Comparison of ENCODE assay signal across 9 mouse cellular contexts in the genomic region with DNA sequence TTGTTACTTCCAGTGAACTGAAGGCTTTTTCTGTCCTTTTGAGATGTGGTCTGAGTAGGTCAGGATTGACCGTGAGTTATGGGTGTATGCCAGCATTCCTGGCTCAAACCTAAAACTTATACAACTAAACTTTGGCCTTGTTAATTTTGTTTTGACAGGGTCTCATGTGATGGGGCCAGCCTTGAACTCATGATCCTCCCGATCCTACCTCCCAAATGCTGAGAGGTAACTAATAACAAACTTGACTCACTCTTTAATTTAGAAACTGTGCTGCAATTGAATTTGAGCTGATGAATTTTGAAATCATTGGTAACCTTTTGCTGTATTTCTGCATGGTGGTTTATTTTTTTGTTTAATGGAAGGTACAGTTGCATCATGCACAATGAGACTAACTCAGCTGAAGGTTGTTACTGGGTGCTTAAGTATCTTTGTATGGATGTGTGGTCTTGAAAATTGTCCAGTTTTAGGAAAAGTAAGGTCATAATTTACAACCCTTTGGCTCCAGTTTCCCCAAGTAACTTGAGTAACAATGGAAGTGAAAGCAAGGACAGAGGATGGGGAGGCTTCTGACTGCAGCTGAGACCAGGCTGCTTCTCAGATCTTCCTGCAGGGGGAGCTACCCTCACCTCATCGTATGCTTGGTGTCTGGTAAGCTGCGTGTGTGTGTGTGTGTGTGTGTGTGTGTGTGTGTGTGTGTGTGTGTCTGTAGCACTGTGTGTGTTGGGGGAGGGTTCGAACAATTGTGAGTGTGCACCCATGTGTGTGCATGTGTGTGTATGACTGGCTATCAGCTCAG.
A peak's percentile ranks its signal among the peaks of the same experiment; 100 is the strongest.
DNase-seq lines count a peak whose midpoint lies in the region; ATAC-seq and TF ChIP-seq lines count a peak whose summit lies in the region.
"Had no signal": no experiment of that assay in that cellular context is flagged by ENCODE, and none has a peak within 500 bp of the region (broad histone marks: within the 10 kb centered on the region; RNA-seq: fewer than 3 reads in every experiment).

No protein-coding gene starts in this region.

- peak; percentile 40 for TF ChIP-seq RAD21 in CH12.LX (IDR thresholded peaks at IDR 0.05; ENCODE audit: low read depth, low read length)

- DNase-seq in gastrocnemius, postnatal 10 days = peak; percentile 19
- no peak for DNase-seq in gastrocnemius, postnatal 25 days
- DNase-seq in CH12.LX (ENCODE audit: extremely low read depth) = peak; percentile 75
- peak; percentile 15 for DNase-seq in embryonic facial prominence, embryonic 10.5 days (ENCODE audit: low spot score)
- peak; percentile 41 for DNase-seq in lung, postnatal 0 days (ENCODE audit: low spot score)
- peak; percentile 62 for DNase-seq in thymus, adult 2 months
- DNase-seq in heart, adult 18-20 months = no peak
- no peak for DNase-seq in cerebellum, adult 11 months

- in situ Hi-C loops in CH12.LX (cut with MboI; ENCODE audit: low pct_ligation_motif_present, low pct_unique_long_range_greater_than_20kb, low sequenced_read_pairs) = loop anchor here (10.0 kb wide), 1 partner anchor 208 kb away; no protein-coding TSS in a partner anchor

- H3K9me3 ChIP-seq in CH12.LX (replicated peaks; ENCODE audit: low read length) = no peaks in the 10 kb centered on the region
- no peaks in the 10 kb centered on the region for H3K9me3 ChIP-seq in embryonic facial prominence, embryonic 10.5 days
- H3K9me3 ChIP-seq in lung, postnatal 0 days (ENCODE audit: low read length) = no peaks in the 10 kb centered on the region
- H3K9me3 ChIP-seq: limb, embryonic 13.5 days had no signal

- dilution Hi-C loops in CH12.LX (cut with MboI; ENCODE audit: extremely low pct_ligation_motif_present, extremely low pct_unique_long_range_greater_than_20kb, low sequenced_read_pairs) = no loop called here

- ATAC-seq in lung, postnatal 0 days = no peak

- WGBS in embryonic facial prominence, embryonic 10.5 days = 82% methylated on average over 5 of the region's 5 CpGs
- WGBS in lung, postnatal 0 days = 71% methylated on average over 5 of the region's 5 CpGs
- 62% methylated on average over 5 of the region's 5 CpGs for WGBS in thymus, adult 2 months

- H3K36me3 ChIP-seq in CH12.LX (replicated peaks in 1 of 2; ENCODE audit: control insufficient read depth in 1 of 2, insufficient read depth in 1 of 2, low read length in 1 of 2) = peaks cover 0 to 29% of the 10 kb centered on the region in 2 experiments
- no peaks in the 10 kb centered on the region; the same call in 1 of the 2 replicates for H3K36me3 ChIP-seq in embryonic facial prominence, embryonic 10.5 days (replicated peaks)
- H3K36me3 ChIP-seq in lung, postnatal 0 days (ENCODE audit: insufficient read depth, low read length) = no peaks in the 10 kb centered on the region
- H3K36me3 ChIP-seq in thymus, adult 2 months (ENCODE audit: control insufficient read depth, insufficient read depth, low read length) = no peaks in the 10 kb centered on the region
- H3K36me3 ChIP-seq: limb, embryonic 13.5 days had no signal

- TF ChIP-seq POLR2A in CH12.LX (IDR thresholded peaks at IDR 0.05; ENCODE audit: low read depth, low read length) = no peak
- TF ChIP-seq POLR2A in thymus, adult 2 months (IDR thresholded peaks at IDR 0.05; ENCODE audit: control insufficient read depth, extremely low read depth, insufficient read depth, low read length, poor library complexity) = no peak

- no peak overlapping the region for H3K27ac ChIP-seq in CH12.LX (ENCODE audit: insufficient read depth, low read depth)
- no peak overlapping the region for H3K27ac ChIP-seq in embryonic facial prominence, embryonic 10.5 days (replicated peaks)
- no peak overlapping the region for H3K27ac ChIP-seq in lung, postnatal 0 days (ENCODE audit: low read length)
- H3K27ac ChIP-seq in thymus, adult 2 months (ENCODE audit: control insufficient read depth, insufficient read depth, low read length) = no peak overlapping the region
- H3K27ac ChIP-seq: limb, embryonic 13.5 days had no signal

- TF ChIP-seq CTCF in CH12.LX (conservative IDR thresholded peaks at IDR 0.05 in 1 of 2, IDR thresholded peaks at IDR 0.05 in 1 of 2; ENCODE audit: low read depth in 2 of 2, low read length in 2 of 2) = peak; percentile 38 to 67
- peak; percentile 74 for TF ChIP-seq CTCF in lung, postnatal 0 days (IDR thresholded peaks at IDR 0.05)
- peak; percentile 73; the same call in 1 of the 2 replicates for TF ChIP-seq CTCF in thymus, adult 2 months (IDR thresholded peaks at IDR 0.05; ENCODE audit: borderline replicate concordance, control insufficient read depth, extremely low read depth, insufficient read depth, low read length, poor library complexity)

- no peak overlapping the region for H3K9ac ChIP-seq in CH12.LX (ENCODE audit: insufficient read depth, low read depth)
- no peak overlapping the region for H3K9ac ChIP-seq in lung, postnatal 0 days (replicated peaks; ENCODE audit: low read depth)
- H3K9ac ChIP-seq: limb, embryonic 13.5 days had no signal

- H3K27me3 ChIP-seq in CH12.LX (replicated peaks) = no peaks in the 10 kb centered on the region
- H3K27me3 ChIP-seq in embryonic facial prominence, embryonic 10.5 days (replicated peaks; ENCODE audit: low read depth, poor library complexity, severe bottlenecking) = no peaks in the 10 kb centered on the region
- H3K27me3 ChIP-seq in lung, postnatal 0 days (replicated peaks; ENCODE audit: insufficient read depth, low read length) = no peaks in the 10 kb centered on the region
- no peaks in the 10 kb centered on the region for H3K27me3 ChIP-seq in thymus, adult 2 months (ENCODE audit: control insufficient read depth, insufficient read depth, low read length)
- H3K27me3 ChIP-seq: limb, embryonic 13.5 days had no signal

- peaks cover 41% of the 10 kb centered on the region for H3K79me2 ChIP-seq in CH12.LX (replicated peaks; ENCODE audit: control insufficient read depth, extremely low read depth, insufficient read depth, poor library complexity, severe bottlenecking)

- TF ChIP-seq EP300 in CH12.LX (IDR thresholded peaks at IDR 0.05; ENCODE audit: low read length) = 0 out of 2 replicates have a peak, but pooled peaks have one; percentile 20
- no peak for TF ChIP-seq EP300 in lung, postnatal 0 days (IDR thresholded peaks at IDR 0.05)

- H3K4me3 ChIP-seq in CH12.LX (replicated peaks in 1 of 3; ENCODE audit: low read depth in 2 of 3, low read length in 2 of 3, poor library complexity in 1 of 3) = peak overlapping the region in 1 of 3 experiments; percentile 29
- no peak overlapping the region for H3K4me3 ChIP-seq in embryonic facial prominence, embryonic 10.5 days
- H3K4me3 ChIP-seq in lung, postnatal 0 days (ENCODE audit: low read depth, low read length) = no peak overlapping the region
- no peak overlapping the region for H3K4me3 ChIP-seq in thymus, adult 2 months (ENCODE audit: control insufficient read depth, insufficient read depth, low read length)
- H3K4me3 ChIP-seq: limb, embryonic 13.5 days had no signal

- H3K4me2 ChIP-seq in CH12.LX (ENCODE audit: insufficient read depth, low read depth, poor library complexity, severe bottlenecking) = no peak overlapping the region; the same call in 1 of the 2 replicates
- no peak overlapping the region for H3K4me2 ChIP-seq in lung, postnatal 0 days (replicated peaks; ENCODE audit: low read depth, low read length)
- H3K4me2 ChIP-seq: limb, embryonic 13.5 days had no signal

- H3K4me1 ChIP-seq in CH12.LX (ENCODE audit: control insufficient read depth in 1 of 2, insufficient read depth in 2 of 2) = peaks cover 14 to 50% of the 10 kb centered on the region in 2 experiments
- 0 out of 2 replicates have a peak, but pooled peaks cover 3% of the 10 kb centered on the region for H3K4me1 ChIP-seq in embryonic facial prominence, embryonic 10.5 days
- no peaks in the 10 kb centered on the region for H3K4me1 ChIP-seq in lung, postnatal 0 days (ENCODE audit: insufficient read depth, low read depth, low read length)
- peaks cover 17% of the 10 kb centered on the region for H3K4me1 ChIP-seq in thymus, adult 2 months (replicated peaks; ENCODE audit: control insufficient read depth, insufficient read depth, low read length)

TF ChIP-seq in CH12.LX, 34 proteins besides CTCF, POLR2A, EP300 and RAD21:
- TF ChIP-seq ETS1 (conservative IDR thresholded peaks at IDR 0.05; ENCODE audit: low read depth, low read length) = 0 out of 2 replicates have a peak, but pooled peaks have one; percentile 10
- TF ChIP-seq SMC3 (IDR thresholded peaks at IDR 0.05; ENCODE audit: low read depth, low read length) = peak; percentile 62
- peak; percentile 23; the same call in 1 of the 2 replicates for TF ChIP-seq TCF12 (IDR thresholded peaks at IDR 0.05; ENCODE audit: low read depth, low read length)
- TF ChIP-seq ZKSCAN1 (IDR thresholded peaks at IDR 0.05; ENCODE audit: borderline replicate concordance, low read depth, low read length) = no peak
- TF ChIP-seq IRF4 (IDR thresholded peaks at IDR 0.05; ENCODE audit: low read depth, low read length) = peak; percentile 59; the same call in 1 of the 2 replicates

Comparison
In these comparisons a context has a peak if more than half of its experiments do, and no peak if none do; other contexts are left out.
1. DNase-seq: peak in gastrocnemius, postnatal 10 days (single experiment), CH12.LX (single experiment), embryonic facial prominence, embryonic 10.5 days (single experiment), lung, postnatal 0 days (single experiment) and thymus, adult 2 months (single experiment); none in gastrocnemius, postnatal 25 days (single experiment), heart, adult 18-20 months (0 of 2) and cerebellum, adult 11 months (single experiment).
2. Peak in every context shown above with its lines, with median percentiles within 50 percentile points of each other: CTCF ChIP-seq.